Mouse (Mus musculus) liver, embryonic 15.5 days (tissue): ENCODE measurements around the gene Mcfd2. TPM values are rescaled to one million over a fixed set of nuclear protein-coding genes. Genes with fewer than 3 reads are reported as not detected.

Experiments
- ATAC-seq: fragments of 200-750 bp; cut with Nextera tagmentation; 2 replicates; pipeline ENCODE4 v1.8.0; 2017; ENCODE audit warnings: moderate number of reproducible peaks, mild to moderate bottlenecking, moderate library complexity; ENCODE audit not compliant: insufficient read depth
- H3K27ac ChIP-seq: fragments of 300-500 bp; sonication (generic); replicated peaks from 2 replicates; pipeline ENCODE4 v1.5.1; 2015; ENCODE audit warnings: mild to moderate bottlenecking, inconsistent platforms
- H3K27me3 ChIP-seq: fragments of 300-500 bp; sonication (generic); 2 replicates; pipeline ENCODE4 v1.6.1; 2015; ENCODE audit warnings: mild to moderate bottlenecking, inconsistent platforms
- H3K36me3 ChIP-seq: fragments of 300-500 bp; sonication (generic); replicated peaks from 2 replicates; pipeline ENCODE4 v1.6.1; 2015; ENCODE audit warnings: moderate library complexity, mild to moderate bottlenecking, inconsistent platforms
- H3K4me1 ChIP-seq: fragments of 300-500 bp; sonication (generic); replicated peaks from 2 replicates; pipeline ENCODE4 v1.6.1; 2015; ENCODE audit warnings: inconsistent platforms
- H3K4me2 ChIP-seq: fragments of 300-500 bp; sonication (generic); 2 replicates; pipeline ENCODE4 v1.6.1; 2015; ENCODE audit warnings: moderate library complexity, mild to moderate bottlenecking, inconsistent platforms
- H3K4me3 ChIP-seq: fragments of 300-500 bp; sonication (generic); replicated peaks from 2 replicates; pipeline ENCODE4 v1.5.1; 2015; ENCODE audit warnings: mild to moderate bottlenecking, inconsistent platforms
- H3K9ac ChIP-seq: fragments of 300-500 bp; sonication (generic); 2 replicates; pipeline ENCODE4 v1.6.1; 2015; ENCODE audit warnings: moderate library complexity, mild to moderate bottlenecking, inconsistent platforms
- H3K9me3 ChIP-seq: fragments of 300-500 bp; sonication (generic); replicated peaks from 2 replicates; pipeline ENCODE4 v1.6.1; 2016; ENCODE audit warnings: inconsistent platforms
- WGBS: fragments of 180-500 bp; shearing (Covaris S2); methylation state at CpG from one replicate; pipeline ENCODE4 v1.1.7; 2015; ENCODE audit warnings: mixed read lengths; ENCODE audit not compliant: insufficient replicate concordance; 5-methylcytosine and 5-hydroxymethylcytosine counted together
- polyA plus RNA-seq: library from polyadenylated mRNA; unstranded; fragments of >200 nt; fragmentation: Nextera tagmentation; extraction: Ambion mirVana; gene quantifications from 2 replicates; pipeline ENCODE4 v1.2.1, GENCODE M21; 2015

The Mcfd2 gene
- polyA plus RNA-seq, 1 experiment from 2014 or later, result 74.1 TPM

DNA sequence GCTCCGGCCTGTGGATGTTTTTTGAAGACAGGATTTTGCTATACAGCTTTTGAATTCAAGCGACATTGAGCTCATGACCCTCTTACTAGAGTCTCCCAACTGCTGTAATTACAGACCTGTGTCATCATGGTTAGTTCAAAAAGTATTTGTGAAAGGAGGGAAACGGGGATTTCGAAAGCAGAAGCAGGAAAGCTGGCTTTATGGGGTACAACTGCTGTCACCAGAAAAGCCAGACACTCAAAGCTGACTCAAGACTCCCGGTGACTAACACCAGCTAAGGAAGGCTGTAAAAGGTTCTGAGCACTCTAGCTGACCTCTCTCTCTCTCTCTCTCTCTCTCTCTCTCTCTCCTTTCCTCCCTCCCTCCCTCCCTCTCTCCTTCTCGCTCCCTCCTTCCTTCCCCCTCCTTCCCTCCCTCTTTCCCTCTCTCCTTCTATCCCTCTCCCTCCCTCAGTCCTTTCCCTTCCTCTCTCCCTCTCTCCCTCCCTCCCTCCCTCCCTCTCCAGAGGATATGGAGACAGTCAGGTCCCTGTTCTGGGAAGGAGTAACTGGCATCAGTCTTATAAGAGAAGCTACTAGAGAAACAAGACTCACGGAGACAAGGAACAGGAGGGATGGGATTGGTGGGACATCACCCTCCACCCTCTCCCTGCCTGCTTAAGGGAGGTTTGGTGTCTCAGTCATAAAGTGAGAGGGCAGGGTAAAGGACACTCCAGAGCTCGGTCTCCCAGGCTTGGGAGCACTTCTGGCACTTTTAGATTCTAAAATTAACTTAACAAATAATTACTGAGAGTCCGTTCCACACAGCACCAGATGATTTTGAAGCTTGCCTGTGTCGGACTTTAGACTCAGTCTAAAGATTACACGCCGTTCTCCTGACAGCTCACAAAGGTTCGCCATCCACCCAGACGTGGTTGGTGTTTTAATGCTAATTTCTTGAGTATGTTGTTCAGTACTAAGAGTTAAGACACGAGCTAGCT is 9.9 kb upstream of the Mcfd2 start:
- H3K4me1 ChIP-seq, result peaks cover 14% of the 10 kb centered on the region
- peak overlapping the region; percentile 39 for H3K4me2 ChIP-seq
- ATAC-seq, result no peak
- WGBS, result 46% methylated on average over 15 of the region's 15 CpGs
- H3K4me3 ChIP-seq, result no peak overlapping the region
- no peak overlapping the region for H3K27ac ChIP-seq
- no peak overlapping the region for H3K9ac ChIP-seq
- H3K27me3 ChIP-seq, result no peaks in the 10 kb centered on the region
- no peaks in the 10 kb centered on the region for H3K9me3 ChIP-seq
- H3K36me3 ChIP-seq, result no peaks in the 10 kb centered on the region

DNA sequence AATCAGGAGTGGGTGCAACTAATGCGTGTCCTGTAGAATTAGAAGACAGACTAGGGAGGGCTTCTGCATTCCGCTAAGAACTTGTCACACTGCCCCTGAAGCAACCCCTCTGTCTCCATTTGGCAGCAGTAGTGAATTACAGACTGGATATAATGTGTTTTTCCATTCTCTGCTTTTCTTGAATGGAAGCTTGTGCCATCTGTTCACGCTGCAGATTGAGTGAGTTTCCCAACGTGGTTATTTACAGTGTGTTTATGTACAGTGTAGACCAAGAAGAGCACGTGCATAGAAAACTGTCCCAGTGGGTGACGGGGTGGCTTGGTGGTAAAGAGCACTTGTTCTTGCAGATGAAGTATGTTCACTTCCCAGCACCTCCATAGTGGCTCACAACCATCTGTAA is 3.7 kb upstream of the Mcfd2 start:
- no peaks in the 10 kb centered on the region for H3K27me3 ChIP-seq
- H3K9ac ChIP-seq, result no peak overlapping the region
- H3K4me3 ChIP-seq, result no peak overlapping the region
- 68% methylated on average over 6 of the region's 6 CpGs for WGBS
- no peak for ATAC-seq
- H3K4me2 ChIP-seq, result no peak overlapping the region
- H3K9me3 ChIP-seq, result no peaks in the 10 kb centered on the region
- H3K27ac ChIP-seq, result no peak overlapping the region
- H3K4me1 ChIP-seq, result peaks cover 22% of the 10 kb centered on the region
- H3K36me3 ChIP-seq, result no peaks in the 10 kb centered on the region

DNA sequence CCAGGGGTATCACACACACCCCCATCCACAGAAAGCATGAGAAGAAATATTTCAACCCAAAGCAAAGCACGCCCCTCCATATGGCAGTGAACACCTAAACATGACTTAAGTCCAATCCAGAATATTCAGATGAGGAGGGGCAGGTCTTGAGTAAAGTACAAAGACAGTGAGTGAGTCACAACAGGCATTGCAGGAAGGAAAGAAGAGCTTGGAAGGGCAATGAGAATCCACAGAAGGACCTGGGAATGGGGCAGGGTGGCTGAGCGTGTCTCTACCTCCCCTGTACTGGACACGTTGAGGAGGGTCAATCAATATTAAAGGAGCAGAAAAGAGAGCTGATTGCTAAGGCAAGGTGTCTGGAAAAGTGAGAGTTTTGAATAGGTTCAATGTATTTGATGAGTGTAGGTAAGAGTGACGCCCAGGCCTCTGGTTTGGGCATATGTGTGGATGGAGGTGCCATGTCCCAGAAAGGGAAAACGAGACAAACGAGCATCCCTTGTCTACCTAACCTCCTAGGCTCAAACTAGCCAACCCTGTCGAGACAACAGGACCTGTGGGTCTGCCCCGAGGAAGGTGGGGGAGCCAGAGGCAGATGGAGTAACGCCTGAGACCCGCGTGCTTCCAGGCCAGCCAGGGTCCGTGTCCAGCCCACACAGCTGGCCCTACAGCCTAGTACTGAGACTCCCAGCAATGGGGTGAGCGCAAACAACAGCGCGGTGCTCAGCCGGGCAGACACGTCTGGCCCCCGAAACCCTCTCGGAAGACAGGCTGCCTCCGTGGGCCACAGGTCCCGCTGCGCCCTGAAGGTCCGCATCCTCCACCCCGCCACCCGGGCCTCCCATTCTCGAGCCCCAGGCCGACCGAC is 576 bp downstream of the Mcfd2 start:
- no peaks in the 10 kb centered on the region for H3K9me3 ChIP-seq
- ATAC-seq, result peak; percentile 47
- WGBS, result 6% methylated on average over 28 of the region's 28 CpGs
- H3K36me3 ChIP-seq, result peaks cover 21% of the 10 kb centered on the region
- peak overlapping the region; percentile 96 for H3K4me2 ChIP-seq
- H3K27me3 ChIP-seq, result no peaks in the 10 kb centered on the region
- H3K4me3 ChIP-seq, result peak overlapping the region; percentile 73
- H3K9ac ChIP-seq, result peak overlapping the region; percentile 81
- peaks cover 40% of the 10 kb centered on the region for H3K4me1 ChIP-seq
- peak overlapping the region; percentile 68 for H3K27ac ChIP-seq

DNA sequence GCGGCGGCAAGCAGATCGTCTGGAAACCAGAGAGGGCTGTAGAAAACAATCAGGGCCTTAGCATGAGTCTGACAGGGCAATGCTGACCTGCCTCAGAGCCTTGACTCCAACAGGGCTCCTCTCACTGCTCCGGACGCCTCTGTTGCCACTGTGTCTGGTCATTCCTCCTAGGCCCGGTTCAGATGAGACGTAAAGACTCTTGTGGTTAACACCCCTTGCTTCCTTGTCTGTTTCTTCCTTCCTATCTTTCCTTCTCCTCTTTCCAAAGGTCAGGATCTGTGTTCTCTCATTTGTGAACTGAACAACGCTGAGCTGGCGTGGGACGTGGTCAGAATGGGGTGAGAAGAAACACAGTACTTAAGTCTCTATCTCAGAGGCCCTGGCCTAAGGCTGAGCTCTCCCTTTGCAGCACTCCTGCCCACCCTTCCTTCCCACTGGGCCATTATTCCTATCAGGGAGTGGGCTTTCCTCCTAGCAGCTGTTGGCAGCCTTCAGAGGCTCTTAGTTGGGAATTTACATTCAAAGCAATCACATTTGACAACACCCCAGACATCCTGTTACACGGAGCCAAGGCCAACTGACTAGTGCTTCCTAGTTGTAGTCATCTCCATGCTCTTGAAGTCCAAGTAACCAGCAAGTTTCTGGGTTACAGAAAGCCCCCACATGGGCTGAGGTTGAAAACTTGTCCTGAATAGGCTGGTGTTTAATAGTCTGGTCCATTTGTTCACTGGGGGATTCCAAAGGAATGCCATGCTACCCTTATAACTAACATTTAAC is 1.5 kb downstream of the Mcfd2 start:
- peak overlapping the region; percentile 96 for H3K4me2 ChIP-seq
- H3K9me3 ChIP-seq, result no peaks in the 10 kb centered on the region
- peak overlapping the region; percentile 81; the same call in 1 of the 2 replicates for H3K9ac ChIP-seq
- 64% methylated on average over 11 of the region's 11 CpGs for WGBS
- H3K4me3 ChIP-seq, result peak overlapping the region; percentile 73
- peak overlapping the region; percentile 68 for H3K27ac ChIP-seq
- H3K36me3 ChIP-seq, result peaks cover 30% of the 10 kb centered on the region
- H3K4me1 ChIP-seq, result peaks cover 40% of the 10 kb centered on the region
- ATAC-seq, result no peak
- H3K27me3 ChIP-seq, result no peaks in the 10 kb centered on the region

DNA sequence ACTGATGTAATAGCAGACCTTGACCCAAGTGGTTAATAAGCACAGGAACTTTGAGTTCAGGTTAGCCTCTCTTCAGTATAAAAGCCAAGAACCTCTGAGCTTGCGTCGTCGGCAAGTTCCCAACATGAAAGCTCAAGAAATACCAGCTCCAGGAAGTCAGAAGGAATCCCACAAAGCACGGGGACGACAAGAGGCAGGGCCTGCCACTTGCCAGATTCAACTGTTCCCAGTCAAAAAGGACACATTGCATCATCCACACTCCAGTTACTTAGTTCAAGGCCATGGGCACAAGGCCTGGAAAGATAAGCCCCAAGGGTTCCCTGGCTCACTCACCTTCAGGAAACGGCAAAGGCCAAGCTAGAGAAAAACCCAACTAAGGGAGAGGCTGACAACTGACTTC is 2.3 kb downstream of the Mcfd2 start:
- peaks cover 31% of the 10 kb centered on the region for H3K36me3 ChIP-seq
- peaks cover 40% of the 10 kb centered on the region for H3K4me1 ChIP-seq
- 45% methylated on average over 6 of the region's 6 CpGs for WGBS
- peak overlapping the region; percentile 96; the same call in 1 of the 2 replicates for H3K4me2 ChIP-seq
- H3K27me3 ChIP-seq, result no peaks in the 10 kb centered on the region
- H3K9ac ChIP-seq, result no peak overlapping the region
- no peak for ATAC-seq
- H3K4me3 ChIP-seq, result no peak overlapping the region
- peak overlapping the region; percentile 26; the same call in 1 of the 2 replicates for H3K27ac ChIP-seq
- no peaks in the 10 kb centered on the region for H3K9me3 ChIP-seq

DNA sequence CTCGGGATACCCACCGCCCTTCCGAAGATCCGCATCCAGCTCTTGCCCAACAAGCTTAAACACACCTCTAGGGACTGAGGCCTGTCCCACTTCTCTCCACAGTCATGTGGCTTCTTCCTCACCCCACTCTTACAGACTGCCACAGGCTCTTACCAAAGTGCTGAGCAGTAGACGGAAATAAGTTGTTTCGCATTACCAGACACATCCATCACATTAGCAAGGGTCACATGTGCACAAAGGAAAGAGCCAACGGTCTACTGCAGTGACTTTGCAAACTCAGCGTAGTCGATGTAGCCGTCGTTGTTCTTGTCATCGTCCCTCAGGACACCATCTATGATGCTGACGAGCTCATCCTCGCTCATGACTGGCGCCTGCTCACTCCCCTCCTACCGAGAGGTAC is 10.1 kb downstream of the Mcfd2 start:
- Histone ChIP-seq H3K27me3 (no peaks in the 10 kb centered on the region), H3K4me2 (no peak overlapping the region), H3K4me1 (no peaks in the 10 kb centered on the region), H3K27ac (no peak overlapping the region), H3K9me3 (no peaks in the 10 kb centered on the region), H3K9ac (no peak overlapping the region), H3K36me3 (peaks cover 51% of the 10 kb centered on the region), H3K4me3 (no peak overlapping the region)
- ATAC-seq, result peak; percentile 49
- 72% methylated on average over 16 of the region's 16 CpGs for WGBS

DNA sequence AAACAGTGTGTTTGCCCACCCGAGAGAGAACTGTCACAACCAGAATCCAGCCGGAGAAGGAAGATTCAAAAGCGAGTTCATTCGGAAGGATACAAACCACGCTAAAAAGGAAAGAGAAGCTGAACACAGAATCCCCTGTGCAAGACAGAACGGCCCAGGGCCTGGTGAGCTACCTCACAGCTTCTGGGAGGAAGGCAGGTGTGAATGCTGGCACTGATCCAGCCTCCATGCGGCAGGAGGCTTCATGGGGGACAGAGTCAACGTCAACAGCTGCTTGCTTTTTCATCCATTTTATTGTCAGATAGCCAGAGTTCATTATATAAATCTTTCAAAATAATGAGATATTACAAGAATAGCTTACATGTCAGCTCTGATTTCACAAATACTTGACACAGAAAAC is 11.4 kb downstream of the Mcfd2 start:
- Histone ChIP-seq H3K4me1 (no peaks in the 10 kb centered on the region), H3K27me3 (no peaks in the 10 kb centered on the region), H3K27ac (no peak overlapping the region), H3K9me3 (no peaks in the 10 kb centered on the region), H3K4me3 (no peak overlapping the region), H3K4me2 (no peak overlapping the region), H3K9ac (no peak overlapping the region), H3K36me3 (peaks cover 40% of the 10 kb centered on the region)
- ATAC-seq, result no peak
- WGBS, result 71% methylated on average over 8 of the region's 8 CpGs

DNA sequence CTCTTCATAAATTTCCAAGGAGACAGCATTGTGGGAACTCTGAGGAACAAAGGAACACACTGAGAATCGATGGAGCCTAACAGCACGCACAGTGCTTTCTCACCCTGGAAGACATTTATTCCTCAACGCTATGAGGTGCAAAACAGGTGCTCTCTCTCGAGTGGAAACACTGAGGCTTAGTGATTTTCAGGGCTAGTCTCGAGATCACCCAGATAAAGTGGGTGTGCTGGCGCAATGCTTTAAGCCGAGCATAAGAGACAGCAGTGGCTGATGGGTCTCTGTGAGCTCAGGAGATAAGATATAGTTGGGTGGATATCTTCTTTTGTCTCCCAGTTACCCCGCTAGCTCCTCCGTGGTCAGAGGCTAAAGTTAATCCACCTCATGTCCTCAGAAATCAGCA is 19.6 kb downstream of the Mcfd2 start:
- Histone ChIP-seq H3K27ac (no peak overlapping the region), H3K4me3 (no peak overlapping the region), H3K27me3 (no peaks in the 10 kb centered on the region), H3K9me3 (no peaks in the 10 kb centered on the region), H3K4me2 (no peak overlapping the region), H3K4me1 (peaks cover 12% of the 10 kb centered on the region), H3K9ac (no peak overlapping the region), H3K36me3 (no peaks in the 10 kb centered on the region)
- 34% methylated on average over 9 of the region's 9 CpGs for WGBS
- ATAC-seq, result no peak

DNA sequence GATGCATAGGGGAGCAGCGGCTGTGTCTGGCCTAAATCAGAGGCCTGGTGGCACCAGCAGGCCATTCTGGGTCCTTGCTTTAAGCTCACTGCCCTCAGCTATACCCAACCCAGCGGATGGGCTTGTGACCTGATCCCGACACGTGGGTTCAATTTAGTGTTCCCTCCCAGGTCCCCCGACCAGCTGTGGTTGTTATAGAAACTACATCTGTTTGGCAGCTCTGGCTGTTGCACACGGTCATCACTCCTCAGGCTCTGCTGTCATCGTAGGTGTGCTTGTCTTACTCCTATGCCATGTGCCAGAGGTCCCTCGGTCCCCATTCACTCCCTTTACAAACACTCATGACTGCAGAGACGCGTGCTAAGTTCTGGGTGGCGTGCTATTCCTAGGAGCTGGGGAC is 27.9 kb downstream of the Mcfd2 start:
- no peak overlapping the region for H3K9ac ChIP-seq
- H3K36me3 ChIP-seq, result no peaks in the 10 kb centered on the region
- H3K4me3 ChIP-seq, result no peak overlapping the region
- H3K27me3 ChIP-seq, result no peaks in the 10 kb centered on the region
- ATAC-seq, result no peak
- no peaks in the 10 kb centered on the region for H3K9me3 ChIP-seq
- 69% methylated on average over 11 of the region's 11 CpGs for WGBS
- no peaks in the 10 kb centered on the region for H3K4me1 ChIP-seq
- no peak overlapping the region for H3K4me2 ChIP-seq
- H3K27ac ChIP-seq, result no peak overlapping the region

DNA sequence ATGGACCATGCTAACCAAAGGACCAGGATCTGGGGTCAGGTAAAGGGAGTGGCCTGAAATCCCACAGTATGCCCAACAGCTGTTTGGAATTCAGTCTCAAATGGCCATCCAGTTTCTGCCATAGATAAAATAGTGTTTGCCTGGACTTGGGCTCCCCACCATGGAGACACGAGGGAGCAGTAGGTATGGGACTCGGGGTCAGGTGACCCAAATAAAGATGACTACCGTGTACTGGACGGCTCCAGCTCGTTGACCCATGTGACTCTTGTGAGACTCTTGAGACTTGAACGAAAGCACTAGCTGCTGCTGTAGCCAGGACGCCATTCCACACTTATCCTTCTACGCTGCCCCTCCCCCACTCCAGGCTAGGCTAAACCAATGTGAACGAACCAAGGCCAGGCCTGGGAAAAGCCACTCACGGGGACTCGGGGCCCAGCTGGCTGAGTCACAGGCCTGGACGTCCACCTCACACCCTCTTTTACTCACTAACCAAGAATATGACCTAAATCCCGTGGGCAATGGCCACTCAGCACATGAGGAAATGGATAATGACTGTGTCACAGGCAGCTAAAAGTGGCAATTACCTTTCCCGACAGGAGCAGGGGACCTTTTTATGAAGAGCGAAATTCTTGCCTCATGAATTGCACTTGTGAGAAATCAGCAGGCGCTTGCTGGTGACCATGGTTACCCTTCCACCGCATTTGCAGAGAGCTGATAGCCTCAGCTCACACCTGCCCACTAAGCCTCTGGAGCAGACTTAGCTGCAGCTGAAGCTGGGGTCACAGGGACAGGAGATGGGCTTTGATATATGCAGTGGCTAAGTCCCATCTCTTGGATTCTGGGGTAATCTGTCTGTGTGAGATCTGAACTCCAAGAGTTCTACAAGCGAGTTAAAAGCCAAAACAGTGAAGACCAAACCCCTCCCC is 28.7 kb downstream of the Mcfd2 start:
- Histone ChIP-seq H3K9ac (no peak overlapping the region), H3K4me2 (no peak overlapping the region), H3K9me3 (no peaks in the 10 kb centered on the region), H3K27me3 (no peaks in the 10 kb centered on the region), H3K4me1 (no peaks in the 10 kb centered on the region), H3K27ac (no peak overlapping the region), H3K4me3 (no peak overlapping the region), H3K36me3 (no peaks in the 10 kb centered on the region)
- ATAC-seq, result no peak
- WGBS, result 57% methylated on average over 18 of the region's 18 CpGs
